Mouse (Mus musculus): ENCODE measurements around the gene Fhit. TPM values are rescaled to one million over a fixed set of nuclear protein-coding genes. Genes with fewer than 3 reads are reported as not detected.

Gene Fhit
- polyA plus RNA-seq, 1 experiment from 2014 or later: 21.4 TPM

- no peak overlapping the region for H3K27ac ChIP-seq (ENCODE audit: low read depth, low read length)
- no peaks in the 10 kb centered on the region for H3K9me3 ChIP-seq (ENCODE audit: control insufficient read depth)
- 82% methylated on average over 7 of the region's 7 CpGs for WGBS
- no peak overlapping the region for H3K4me2 ChIP-seq (replicated peaks; ENCODE audit: low read depth)
- no peaks in the 10 kb centered on the region for H3K4me1 ChIP-seq (replicated peaks; ENCODE audit: control insufficient read depth, insufficient read depth, low read length)
- no peak overlapping the region for H3K9ac ChIP-seq (ENCODE audit: low read depth, low read length)
- TF ChIP-seq CTCF (IDR thresholded peaks at IDR 0.05; ENCODE audit: low read depth): no peak
- H3K36me3 ChIP-seq (ENCODE audit: control insufficient read depth, insufficient read depth): no peaks in the 10 kb centered on the region
- no peak for ATAC-seq
- no peak overlapping the region for H3K4me3 ChIP-seq (ENCODE audit: low read depth, low read length)
- no peaks in the 10 kb centered on the region for H3K27me3 ChIP-seq (replicated peaks; ENCODE audit: control insufficient read depth, insufficient read depth, low read length)
Observed at GRCm38 (mm10) chr14:9646233-9646632, 1515.6 kb downstream of the Fhit start.

- H3K27ac ChIP-seq (ENCODE audit: low read depth, low read length): no peak overlapping the region
- H3K4me3 ChIP-seq (ENCODE audit: low read depth, low read length): no peak overlapping the region
Observed at GRCm38 (mm10) chr14:9644216-9645166, 1517.3 kb downstream of the Fhit start.

GRCm38 (mm10) chr14:9643700-9644099, 1518.1 kb downstream of the Fhit start:
- no peak overlapping the region for H3K9ac ChIP-seq (ENCODE audit: low read depth, low read length)
- no peaks in the 10 kb centered on the region for H3K4me1 ChIP-seq (replicated peaks; ENCODE audit: control insufficient read depth, insufficient read depth, low read length)
- no peak overlapping the region for H3K4me2 ChIP-seq (replicated peaks; ENCODE audit: low read depth)
- WGBS: 75% methylated on average over 7 of the region's 7 CpGs
- no peak overlapping the region for H3K4me3 ChIP-seq (ENCODE audit: low read depth, low read length)
- ATAC-seq: no peak
- TF ChIP-seq CTCF (IDR thresholded peaks at IDR 0.05; ENCODE audit: low read depth): no peak
- no peak overlapping the region for H3K27ac ChIP-seq (ENCODE audit: low read depth, low read length)
- H3K27me3 ChIP-seq (replicated peaks; ENCODE audit: control insufficient read depth, insufficient read depth, low read length): no peaks in the 10 kb centered on the region
- no peaks in the 10 kb centered on the region for H3K36me3 ChIP-seq (ENCODE audit: control insufficient read depth, insufficient read depth)
- no peaks in the 10 kb centered on the region for H3K9me3 ChIP-seq (ENCODE audit: control insufficient read depth)

More at GRCm38 (mm10) chr14:9644216-9645166, 1517.3 kb downstream of the Fhit start:
- no peaks in the 10 kb centered on the region for H3K4me1 ChIP-seq (replicated peaks; ENCODE audit: control insufficient read depth, insufficient read depth, low read length)
- H3K36me3 ChIP-seq (ENCODE audit: control insufficient read depth, insufficient read depth): no peaks in the 10 kb centered on the region
- TF ChIP-seq CTCF (IDR thresholded peaks at IDR 0.05; ENCODE audit: low read depth): no peak
- no peak overlapping the region for H3K9ac ChIP-seq (ENCODE audit: low read depth, low read length)
- no peaks in the 10 kb centered on the region for H3K9me3 ChIP-seq (ENCODE audit: control insufficient read depth)
- no peaks in the 10 kb centered on the region for H3K27me3 ChIP-seq (replicated peaks; ENCODE audit: control insufficient read depth, insufficient read depth, low read length)
- 51% methylated on average over 9 of the region's 9 CpGs for WGBS
- no peak overlapping the region for H3K4me2 ChIP-seq (replicated peaks; ENCODE audit: low read depth)
- no peak for ATAC-seq

- Histone ChIP-seq H3K4me2 (replicated peaks; ENCODE audit: low read depth) (no peak overlapping the region), H3K4me1 (replicated peaks; ENCODE audit: control insufficient read depth, insufficient read depth, low read length) (no peaks in the 10 kb centered on the region), H3K27ac (ENCODE audit: low read depth, low read length) (no peak overlapping the region), H3K9me3 (ENCODE audit: control insufficient read depth) (no peaks in the 10 kb centered on the region), H3K9ac (ENCODE audit: low read depth, low read length) (no peak overlapping the region), H3K4me3 (ENCODE audit: low read depth, low read length) (no peak overlapping the region), H3K36me3 (ENCODE audit: control insufficient read depth, insufficient read depth) (no peaks in the 10 kb centered on the region), H3K27me3 (replicated peaks; ENCODE audit: control insufficient read depth, insufficient read depth, low read length) (no peaks in the 10 kb centered on the region)
- WGBS: 69% methylated on average over 6 of the region's 6 CpGs
- no peak for TF ChIP-seq CTCF (IDR thresholded peaks at IDR 0.05; ENCODE audit: low read depth)
- ATAC-seq: no peak
Observed at GRCm38 (mm10) chr14:9642628-9643027, 1519.2 kb downstream of the Fhit start.

GRCm38 (mm10) chr14:9642068-9642467, 1519.8 kb downstream of the Fhit start:
- WGBS: 77% methylated on average over 3 of the region's 3 CpGs
- Histone ChIP-seq H3K4me1 (replicated peaks; ENCODE audit: control insufficient read depth, insufficient read depth, low read length) (no peaks in the 10 kb centered on the region), H3K36me3 (ENCODE audit: control insufficient read depth, insufficient read depth) (no peaks in the 10 kb centered on the region), H3K27me3 (replicated peaks; ENCODE audit: control insufficient read depth, insufficient read depth, low read length) (no peaks in the 10 kb centered on the region), H3K4me2 (replicated peaks; ENCODE audit: low read depth) (no peak overlapping the region), H3K9ac (ENCODE audit: low read depth, low read length) (no peak overlapping the region), H3K9me3 (ENCODE audit: control insufficient read depth) (no peaks in the 10 kb centered on the region), H3K27ac (ENCODE audit: low read depth, low read length) (no peak overlapping the region), H3K4me3 (ENCODE audit: low read depth, low read length) (no peak overlapping the region)
- TF ChIP-seq CTCF (IDR thresholded peaks at IDR 0.05; ENCODE audit: low read depth): no peak
- no peak for ATAC-seq

- H3K9me3 ChIP-seq (ENCODE audit: control insufficient read depth): no peaks in the 10 kb centered on the region
Observed at GRCm38 (mm10) chr14:9634247-9634991, 1527.4 kb downstream of the Fhit start.

More at GRCm38 (mm10) chr14:9634247-9634991, 1527.4 kb downstream of the Fhit start:
- no peak for ATAC-seq
- no peak overlapping the region for H3K4me2 ChIP-seq (replicated peaks; ENCODE audit: low read depth)
- H3K27me3 ChIP-seq (replicated peaks; ENCODE audit: control insufficient read depth, insufficient read depth, low read length): no peaks in the 10 kb centered on the region
- no peak overlapping the region for H3K4me3 ChIP-seq (ENCODE audit: low read depth, low read length)
- no peak overlapping the region for H3K9ac ChIP-seq (ENCODE audit: low read depth, low read length)
- no peaks in the 10 kb centered on the region for H3K36me3 ChIP-seq (ENCODE audit: control insufficient read depth, insufficient read depth)
- H3K4me1 ChIP-seq (replicated peaks; ENCODE audit: control insufficient read depth, insufficient read depth, low read length): no peaks in the 10 kb centered on the region
- H3K27ac ChIP-seq (ENCODE audit: low read depth, low read length): no peak overlapping the region
- TF ChIP-seq CTCF (IDR thresholded peaks at IDR 0.05; ENCODE audit: low read depth): no peak
- WGBS: 36% methylated on average over 1 of the region's 1 CpGs
